Mouse (Mus musculus) heart, embryonic 12.5 days (tissue): ENCODE measurements around the gene Tcf12. TPM values are rescaled to one million over a fixed set of nuclear protein-coding genes. Genes with fewer than 3 reads are reported as not detected.

ENCODE experiments used
- ATAC-seq: fragments of 200-750 bp; cut with Nextera tagmentation; 2 replicates; pipeline ENCODE4 v1.8.0; 2017; ENCODE audit warnings: moderate TSS enrichment, moderate library complexity; ENCODE audit not compliant: insufficient number of reproducible peaks, low FRiP score
- H3K27ac ChIP-seq: fragments of 300-500 bp; sonication (generic); 2 replicates; pipeline ENCODE4 v1.5.1; 2016; ENCODE audit warnings: mild to moderate bottlenecking, moderate library complexity; ENCODE audit not compliant: poor library complexity, severe bottlenecking
- H3K27me3 ChIP-seq: fragments of 300-500 bp; sonication (generic); replicated peaks from 2 replicates; pipeline ENCODE4 v1.6.1; 2016; ENCODE audit warnings: mild to moderate bottlenecking, moderate library complexity
- H3K36me3 ChIP-seq: fragments of 300-500 bp; sonication (generic); 2 replicates; pipeline ENCODE4 v1.6.1; 2016; ENCODE audit warnings: mild to moderate bottlenecking, moderate library complexity
- H3K4me1 ChIP-seq: fragments of 300-500 bp; sonication (generic); replicated peaks from 2 replicates; pipeline ENCODE4 v1.6.1; 2016; ENCODE audit warnings: mild to moderate bottlenecking
- H3K4me2 ChIP-seq: fragments of 300-500 bp; sonication (generic); 2 replicates; pipeline ENCODE4 v1.6.1; 2016; ENCODE audit warnings: mild to moderate bottlenecking, moderate library complexity
- H3K4me3 ChIP-seq: fragments of 300-500 bp; sonication (generic); 2 replicates; pipeline ENCODE4 v1.5.1; 2016; ENCODE audit warnings: mild to moderate bottlenecking
- H3K9ac ChIP-seq: fragments of 300-500 bp; sonication (generic); 2 replicates; pipeline ENCODE4 v1.6.1; 2016; ENCODE audit warnings: mild to moderate bottlenecking, moderate library complexity
- H3K9me3 ChIP-seq: fragments of 300-500 bp; sonication (generic); replicated peaks from 2 replicates; pipeline ENCODE4 v1.6.1; 2016; ENCODE audit warnings: mild to moderate bottlenecking, moderate library complexity
- WGBS: fragments of 180-500 bp; shearing (Covaris S2); methylation state at CpG from one replicate; pipeline ENCODE4 v1.1.7; 2016; 5-methylcytosine and 5-hydroxymethylcytosine counted together
- polyA plus RNA-seq: library from polyadenylated mRNA; unstranded; fragments of >200 nt; fragmentation: Nextera tagmentation; extraction: Ambion mirVana; gene quantifications from 2 replicates; pipeline ENCODE4 v1.2.1, GENCODE M21; 2016

Tcf12 gene
- polyA plus RNA-seq, 1 experiment from 2014 or later, result 44.7 TPM

DNA sequence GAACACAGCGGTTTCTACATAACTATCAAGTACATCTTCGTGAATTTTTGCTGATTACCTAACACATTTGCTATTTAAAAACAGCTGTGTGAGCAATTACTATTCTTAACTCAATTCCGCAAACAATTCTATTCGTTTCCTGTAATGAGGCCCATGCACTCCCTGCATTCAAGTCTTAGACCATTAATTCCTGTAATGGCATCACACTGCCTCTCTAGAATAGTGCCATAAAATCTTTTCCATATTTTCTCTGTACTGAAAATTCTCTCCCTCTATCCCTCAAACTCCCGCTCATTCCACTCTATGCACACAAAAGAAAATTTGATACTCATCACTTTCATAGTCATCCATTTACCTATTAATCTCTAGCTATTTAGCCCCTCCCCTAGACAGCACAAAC lies 88.4 kb downstream of the Tcf12 start:
- 88% methylated on average over 5 of the region's 5 CpGs for WGBS
- H3K4me1 ChIP-seq, result peaks cover 15% of the 10 kb centered on the region
- no peak overlapping the region for H3K9ac ChIP-seq
- ATAC-seq, result no peak
- H3K4me2 ChIP-seq, result no peak overlapping the region
- no peak overlapping the region for H3K4me3 ChIP-seq
- no peak overlapping the region for H3K27ac ChIP-seq
- H3K27me3 ChIP-seq, result no peaks in the 10 kb centered on the region
- no peaks in the 10 kb centered on the region for H3K9me3 ChIP-seq
- no peaks in the 10 kb centered on the region for H3K36me3 ChIP-seq

GRCm38 (mm10) chr9:72021512-72021911 lies 90.2 kb downstream of the Tcf12 start:
- Histone ChIP-seq H3K27ac (no peak overlapping the region), H3K9ac (no peak overlapping the region), H3K4me2 (no peak overlapping the region), H3K27me3 (no peaks in the 10 kb centered on the region), H3K4me1 (peaks cover 15% of the 10 kb centered on the region), H3K4me3 (no peak overlapping the region), H3K9me3 (no peaks in the 10 kb centered on the region), H3K36me3 (no peaks in the 10 kb centered on the region)
- 65% methylated on average over 3 of the region's 3 CpGs for WGBS
- ATAC-seq, result no peak

- no peak overlapping the region for H3K4me2 ChIP-seq
- 87% methylated on average over 1 of the region's 1 CpGs for WGBS
- H3K4me1 ChIP-seq, result 0 out of 2 replicates have a peak, but pooled peaks cover 5% of the 10 kb centered on the region
- no peak overlapping the region for H3K9ac ChIP-seq
- no peaks in the 10 kb centered on the region for H3K27me3 ChIP-seq
- H3K36me3 ChIP-seq, result no peaks in the 10 kb centered on the region
- no peak overlapping the region for H3K27ac ChIP-seq
- ATAC-seq, result no peak
- no peak overlapping the region for H3K4me3 ChIP-seq
- no peaks in the 10 kb centered on the region for H3K9me3 ChIP-seq
These were observed 95.7 kb downstream of the Tcf12 start for GRCm38 (mm10) chr9:72016021-72016420.

- no peak for ATAC-seq
- no peaks in the 10 kb centered on the region for H3K36me3 ChIP-seq
- no peaks in the 10 kb centered on the region for H3K9me3 ChIP-seq
- no peak overlapping the region for H3K27ac ChIP-seq
- H3K4me3 ChIP-seq, result no peak overlapping the region
- no peak overlapping the region for H3K9ac ChIP-seq
- 56% methylated on average over 4 of the region's 4 CpGs for WGBS
- H3K4me2 ChIP-seq, result no peak overlapping the region
- H3K4me1 ChIP-seq, result peaks cover 8% of the 10 kb centered on the region; the same call in 1 of the 2 replicates
- no peaks in the 10 kb centered on the region for H3K27me3 ChIP-seq
These were observed 96.9 kb downstream of the Tcf12 start for GRCm38 (mm10) chr9:72014585-72015381.

DNA sequence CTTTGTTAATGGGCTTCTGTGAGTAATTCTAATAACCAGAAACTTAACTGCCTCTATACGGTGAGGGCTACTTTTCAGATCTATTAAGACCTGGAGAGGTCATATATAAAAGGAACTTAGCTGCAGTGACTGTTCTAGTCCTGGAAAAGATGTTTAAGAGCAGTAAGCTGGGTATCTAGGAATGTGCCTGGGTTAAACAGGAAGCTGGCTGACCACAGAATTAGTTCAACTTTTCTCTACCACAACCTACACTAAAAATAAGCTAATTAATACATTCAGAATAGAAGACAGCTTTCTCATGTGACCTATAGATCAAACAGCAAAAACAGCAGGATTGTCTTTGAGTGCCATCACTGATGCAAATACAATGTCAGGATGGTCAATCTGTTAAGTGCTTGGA lies 98.1 kb downstream of the Tcf12 start:
- Histone ChIP-seq H3K4me1 (peaks cover 11% of the 10 kb centered on the region; the same call in 1 of the 2 replicates), H3K36me3 (no peaks in the 10 kb centered on the region), H3K9me3 (no peaks in the 10 kb centered on the region), H3K27ac (no peak overlapping the region), H3K27me3 (no peaks in the 10 kb centered on the region), H3K4me2 (no peak overlapping the region), H3K4me3 (no peak overlapping the region), H3K9ac (no peak overlapping the region)
- ATAC-seq, result no peak
- WGBS, result 89% methylated on average over 1 of the region's 1 CpGs

DNA sequence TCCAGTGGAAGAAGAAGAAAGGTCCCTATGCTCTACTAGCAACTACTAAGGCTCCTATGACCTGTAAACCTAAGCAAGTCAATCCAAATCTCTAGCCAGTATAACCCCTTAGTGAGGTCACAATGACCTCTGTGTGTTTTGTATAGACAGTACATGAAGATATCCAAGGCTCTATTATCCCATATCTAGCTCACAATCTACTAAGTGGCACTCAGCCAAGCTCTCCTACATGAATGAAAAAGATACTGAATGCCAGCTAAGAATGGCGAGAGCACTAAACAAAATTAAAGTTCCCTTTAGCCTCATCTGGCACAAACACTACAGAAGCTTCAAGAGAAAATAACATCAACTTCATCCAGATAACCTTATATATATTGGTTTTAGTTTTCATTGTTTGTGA lies 103.0 kb downstream of the Tcf12 start:
- Histone ChIP-seq H3K27ac (no peak overlapping the region), H3K27me3 (no peaks in the 10 kb centered on the region), H3K4me3 (no peak overlapping the region), H3K9me3 (no peaks in the 10 kb centered on the region), H3K4me2 (no peak overlapping the region), H3K4me1 (peaks cover 6% of the 10 kb centered on the region; the same call in 1 of the 2 replicates), H3K36me3 (no peaks in the 10 kb centered on the region), H3K9ac (no peak overlapping the region)
- WGBS, result 74% methylated on average over 1 of the region's 1 CpGs
- no peak for ATAC-seq

DNA sequence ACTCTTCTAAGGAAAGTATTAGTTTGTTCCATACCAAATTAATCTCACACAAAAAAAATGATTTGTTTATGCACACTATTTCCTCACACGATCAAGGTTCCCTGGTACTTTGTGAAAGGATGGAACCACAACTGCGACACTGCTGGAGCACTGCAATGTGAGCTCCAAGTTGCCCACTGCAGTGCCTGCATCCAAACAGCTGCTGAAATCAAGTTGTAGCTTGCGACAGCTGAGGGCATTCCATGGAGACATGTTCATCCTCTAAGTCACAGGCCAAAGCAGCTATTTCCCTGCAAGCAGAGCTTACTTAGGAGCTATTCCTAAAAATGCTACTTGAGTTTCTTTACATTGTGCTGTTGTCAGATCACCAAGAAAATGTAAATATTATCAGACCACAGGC lies 120.5 kb downstream of the Tcf12 start:
- Histone ChIP-seq H3K36me3 (no peaks in the 10 kb centered on the region), H3K4me2 (no peak overlapping the region), H3K4me1 (peaks cover 4% of the 10 kb centered on the region), H3K4me3 (no peak overlapping the region), H3K9me3 (no peaks in the 10 kb centered on the region), H3K27ac (no peak overlapping the region), H3K9ac (no peak overlapping the region), H3K27me3 (no peaks in the 10 kb centered on the region)
- WGBS, result 80% methylated on average over 3 of the region's 3 CpGs
- ATAC-seq, result no peak

- no peak for ATAC-seq
- no peaks in the 10 kb centered on the region for H3K36me3 ChIP-seq
- no peak overlapping the region for H3K4me3 ChIP-seq
- no peaks in the 10 kb centered on the region for H3K27me3 ChIP-seq
- peaks cover 4% of the 10 kb centered on the region for H3K4me1 ChIP-seq
- 73% methylated on average over 1 of the region's 1 CpGs for WGBS
- no peak overlapping the region for H3K27ac ChIP-seq
- H3K9ac ChIP-seq, result no peak overlapping the region
- H3K9me3 ChIP-seq, result no peaks in the 10 kb centered on the region
- H3K4me2 ChIP-seq, result no peak overlapping the region
These were observed 121.3 kb downstream of the Tcf12 start for GRCm38 (mm10) chr9:71990376-71990775.

DNA sequence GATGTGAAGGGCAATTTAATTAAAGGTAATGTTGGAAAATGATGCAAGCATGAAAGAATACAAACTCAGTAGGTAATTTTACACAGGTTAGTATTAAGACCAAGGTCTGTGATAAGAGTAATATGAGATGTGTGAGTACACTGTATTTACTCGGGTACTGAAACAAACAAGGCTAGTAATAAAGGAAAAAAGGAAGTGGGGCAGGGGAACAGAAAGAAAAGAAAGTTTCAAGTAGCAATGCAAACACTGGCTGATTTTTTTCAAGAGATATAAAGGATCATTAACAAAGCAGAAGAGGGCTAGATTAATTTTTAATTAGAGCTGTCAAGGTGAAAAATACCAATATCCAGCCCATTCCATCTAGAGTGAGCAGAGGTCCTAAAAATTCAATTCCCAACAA lies 122.0 kb downstream of the Tcf12 start:
- Histone ChIP-seq H3K27me3 (no peaks in the 10 kb centered on the region), H3K27ac (no peak overlapping the region), H3K4me3 (no peak overlapping the region), H3K4me1 (peaks cover 7% of the 10 kb centered on the region), H3K36me3 (no peaks in the 10 kb centered on the region), H3K9me3 (no peaks in the 10 kb centered on the region), H3K4me2 (no peak overlapping the region), H3K9ac (no peak overlapping the region)
- 78% methylated on average over 1 of the region's 1 CpGs for WGBS
- no peak for ATAC-seq

DNA sequence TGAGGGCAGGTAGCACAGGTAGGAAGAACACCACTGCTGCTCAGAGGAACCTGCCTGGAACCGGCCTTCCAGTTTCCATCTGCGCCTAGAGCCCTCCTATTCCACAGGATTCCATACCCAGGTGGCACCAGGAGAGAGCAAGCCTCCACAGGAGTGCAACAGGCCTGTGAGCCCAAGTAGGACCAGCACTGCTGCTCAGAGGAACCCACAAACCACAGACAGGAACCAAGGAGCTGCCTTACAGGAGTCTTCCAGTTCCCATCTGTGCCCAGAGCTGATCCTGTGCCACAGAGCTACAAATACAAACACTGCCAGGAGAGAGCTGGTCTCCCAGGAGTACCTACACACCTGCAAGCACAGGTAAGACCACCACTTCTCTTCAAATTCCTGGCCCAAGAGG lies 125.0 kb downstream of the Tcf12 start:
- no peak overlapping the region for H3K4me2 ChIP-seq
- no peak for ATAC-seq
- 98% methylated on average over 2 of the region's 2 CpGs for WGBS

GRCm38 (mm10) chr9:71982826-71983225 lies 128.8 kb downstream of the Tcf12 start:
- Histone ChIP-seq H3K4me1 (peaks cover 14% of the 10 kb centered on the region), H3K27ac (no peak overlapping the region), H3K9me3 (no peaks in the 10 kb centered on the region), H3K36me3 (no peaks in the 10 kb centered on the region), H3K27me3 (no peaks in the 10 kb centered on the region), H3K4me2 (no peak overlapping the region), H3K9ac (no peak overlapping the region), H3K4me3 (no peak overlapping the region)
- ATAC-seq, result no peak
- 95% methylated on average over 1 of the region's 1 CpGs for WGBS

More for the DNA sequence above, 125.0 kb downstream of the Tcf12 start:
- Histone ChIP-seq H3K9ac (no peak overlapping the region), H3K27ac (no peak overlapping the region), H3K4me3 (no peak overlapping the region), H3K27me3 (no peaks in the 10 kb centered on the region), H3K4me1 (peaks cover 7% of the 10 kb centered on the region), H3K9me3 (no peaks in the 10 kb centered on the region), H3K36me3 (no peaks in the 10 kb centered on the region)

DNA sequence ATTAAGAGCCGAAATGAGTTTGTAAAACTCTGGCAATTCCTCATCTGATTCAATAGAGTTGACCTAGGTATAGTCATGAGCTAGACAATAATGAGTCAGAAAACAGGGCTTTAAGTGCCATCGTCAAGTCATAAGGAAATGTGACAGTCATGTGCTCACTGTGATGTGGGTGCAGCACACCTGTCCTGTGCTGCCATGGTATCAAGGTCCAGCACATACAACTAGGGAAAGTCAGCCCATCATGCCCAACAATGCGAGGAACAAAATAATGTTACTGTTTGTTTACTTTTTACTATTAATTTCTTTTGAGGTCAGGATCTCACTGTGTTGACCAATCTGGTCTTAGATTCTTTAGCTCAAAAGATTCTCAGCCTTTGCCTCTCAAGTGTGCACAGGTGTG lies 130.6 kb downstream of the Tcf12 start:
- Histone ChIP-seq H3K9ac (no peak overlapping the region), H3K36me3 (no peaks in the 10 kb centered on the region), H3K27ac (no peak overlapping the region), H3K4me1 (peaks cover 10% of the 10 kb centered on the region), H3K4me2 (no peak overlapping the region), H3K9me3 (no peaks in the 10 kb centered on the region), H3K4me3 (no peak overlapping the region), H3K27me3 (no peaks in the 10 kb centered on the region)
- WGBS, result 95% methylated on average over 3 of the region's 3 CpGs
- no peak for ATAC-seq
